Mouse (Mus musculus) adrenal gland, postnatal 10 days (tissue): ENCODE data around the gene Csgalnact2. TPM values are rescaled to one million over a fixed set of nuclear protein-coding genes. Genes with fewer than 3 reads are reported as not detected.
A peak's percentile ranks its signal among the peaks of the same experiment; 100 is the strongest.

ENCODE experiments used
- DNase-seq: peaks from one replicate; pipeline ENCODE4 v3.0.0; 2021; ENCODE audit warnings: mixed read lengths
- microRNA-seq: library from miRNA; unstranded; fragments of <30 nt; microRNA quantifications from one replicate; pipeline ENCODE4 v1.2.0, GENCODE M21; 2021
- total RNA-seq, 2 experiments: library from RNA; stranded (reverse); gene quantifications; 2 replicates each; pipeline ENCODE4 v1.2.3; 2021

Csgalnact2 gene
- total RNA-seq, 2 experiments from 2014 or later = 16.6 to 17.5 TPM

DNA sequence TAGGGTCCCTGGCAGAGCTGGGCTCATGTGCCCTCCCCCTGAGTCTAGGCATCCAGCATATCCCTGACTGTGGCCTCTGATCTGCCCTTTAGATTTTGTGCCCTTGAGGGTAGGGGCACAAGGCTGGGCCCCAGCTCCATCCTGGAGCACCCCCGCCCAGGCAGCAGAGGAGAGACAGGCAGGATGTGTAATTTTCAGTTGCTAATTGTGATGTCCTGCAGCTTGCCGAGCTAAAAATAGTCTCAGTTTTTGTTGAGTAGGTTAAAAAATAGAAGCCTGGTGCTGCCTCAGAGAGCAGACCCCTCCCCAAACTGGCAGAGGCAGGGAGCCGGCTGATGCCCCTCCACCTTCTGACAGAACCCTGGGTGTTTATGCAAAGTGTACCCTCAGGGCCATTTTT lies 64.8 kb downstream of the Csgalnact2 start:
- DNase-seq = no peak

DNA sequence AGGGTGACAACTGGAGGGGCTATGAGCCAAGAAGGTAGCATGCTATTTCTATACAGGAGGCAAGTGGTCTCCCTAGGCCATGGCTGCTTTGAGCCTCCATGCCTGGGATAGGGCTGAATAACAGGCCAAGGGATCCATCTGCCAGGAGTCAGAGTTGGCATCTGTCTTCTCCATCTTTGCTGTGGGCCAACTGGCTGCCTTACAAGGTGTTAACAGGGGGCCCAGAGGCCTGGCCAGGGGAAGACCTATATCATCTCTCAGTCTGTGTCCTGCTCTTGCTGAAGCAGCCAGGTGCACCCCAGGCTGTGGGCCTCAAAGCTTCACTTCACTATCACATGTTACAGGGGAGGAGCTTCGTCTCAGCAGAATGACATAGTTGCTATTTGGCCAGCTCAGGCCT lies 66.8 kb downstream of the Csgalnact2 start:
- DNase-seq = no peak

DNA sequence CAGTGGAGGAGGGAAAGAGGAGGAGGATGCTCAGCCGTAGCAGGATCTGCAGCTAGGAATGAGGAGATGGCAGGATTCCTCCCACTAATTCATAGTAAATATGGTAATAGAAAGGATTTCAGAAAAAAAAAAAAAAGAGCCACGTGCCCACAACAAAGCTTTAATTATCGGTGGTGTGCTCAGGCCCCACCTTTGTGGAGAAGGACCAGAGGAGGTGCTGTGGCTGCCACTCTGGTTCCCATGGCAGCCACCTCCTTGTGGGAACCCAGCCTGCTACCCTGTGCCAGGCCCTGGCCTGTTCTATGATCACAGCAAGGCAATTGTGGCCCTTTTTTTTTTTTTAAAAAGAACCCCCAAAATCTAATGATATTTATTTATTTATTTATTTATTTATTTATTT lies 67.5 kb downstream of the Csgalnact2 start:
- DNase-seq = no peak

DNA sequence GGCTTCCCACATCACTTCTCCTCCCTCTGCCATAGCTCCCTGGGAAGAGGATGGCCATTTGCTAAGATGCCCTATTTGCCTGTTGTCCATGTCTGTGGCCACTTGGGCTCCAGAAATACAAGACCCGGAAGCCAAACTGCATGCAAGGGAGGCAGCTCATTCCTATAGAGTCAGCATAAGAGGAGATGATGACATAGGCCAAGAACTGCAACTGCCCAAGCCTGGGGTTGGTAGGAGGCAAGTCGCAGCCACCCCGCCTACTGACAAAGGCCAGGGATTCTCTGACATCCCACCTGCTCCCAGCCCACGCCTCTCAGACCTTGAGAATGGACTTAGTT lies 68.0 kb downstream of the Csgalnact2 start:
- no peak for DNase-seq

- no peak for DNase-seq
Measured at GRCm38 (mm10) chr6:118070321-118071012, 68.5 kb downstream of the Csgalnact2 start.

- DNase-seq = no peak
Measured at GRCm38 (mm10) chr6:118067720-118068119, 71.2 kb downstream of the Csgalnact2 start.

- DNase-seq = peak; percentile 45
Measured at GRCm38 (mm10) chr6:118066199-118067081, 72.5 kb downstream of the Csgalnact2 start.

- no peak for DNase-seq
Measured at GRCm38 (mm10) chr6:118065837-118066198, 73.1 kb downstream of the Csgalnact2 start.

GRCm38 (mm10) chr6:118064968-118065530 lies 73.9 kb downstream of the Csgalnact2 start:
- DNase-seq = peak; percentile 50

GRCm38 (mm10) chr6:118063266-118063665 lies 75.7 kb downstream of the Csgalnact2 start:
- no peak for DNase-seq

GRCm38 (mm10) chr6:118061266-118061665 lies 77.7 kb downstream of the Csgalnact2 start:
- no peak for DNase-seq

Small RNAs within 50 kb of the gene (microRNA-seq; reads per million reads assigned to microRNA genes)
- 1.4 reads per million for gene Mir7044

Other genes with a start within 250 kb of the Csgalnact2 start
- gene Hnrnpf, start 238.8 kb downstream of the Csgalnact2 start, total RNA-seq = 100 to 1,000 TPM; 424 to 432 TPM
- gene Fxyd4, start 201.4 kb downstream of the Csgalnact2 start, total RNA-seq = not detected
- gene Rasgef1a, start 127.7 kb downstream of the Csgalnact2 start, total RNA-seq = under 1 TPM; 0.21 to 0.36 TPM
- gene Ret, start 58.6 kb upstream of the Csgalnact2 start, total RNA-seq = 1 to 10 TPM; 6.7 to 9.5 TPM